12 mouse cellular contexts compared by ENCODE assay signal in genomic region chr13:112417163-112417523, GRCm38 (mm10). TPM values are rescaled to one million over a fixed set of nuclear protein-coding genes. Genes with fewer than 3 reads are reported as not detected.
DNase-seq lines count a peak whose midpoint lies in the region; ATAC-seq and TF ChIP-seq lines count a peak whose summit lies in the region.
"Had no signal": no experiment of that assay in that cellular context is flagged by ENCODE, and none has a peak within 500 bp of the region (broad histone marks: within the 10 kb centered on the region; RNA-seq: fewer than 3 reads in every experiment).

No protein-coding gene starts in this region.

- H3K36me3 ChIP-seq in forebrain, embryonic 10.5 days (replicated peaks): no peaks in the 10 kb centered on the region
- H3K36me3 ChIP-seq in forebrain, postnatal 0 days (ENCODE audit: insufficient read depth): no peaks in the 10 kb centered on the region
- no peaks in the 10 kb centered on the region for H3K36me3 ChIP-seq in lung, embryonic 14.5 days (ENCODE audit: insufficient read depth)
- no peaks in the 10 kb centered on the region for H3K36me3 ChIP-seq in embryonic facial prominence, embryonic 14.5 days (ENCODE audit: control insufficient read depth, insufficient read depth, low read length)
- H3K36me3 ChIP-seq in liver, embryonic 13.5 days: no peaks in the 10 kb centered on the region
- H3K36me3 ChIP-seq: hindbrain, embryonic 13.5 days had no signal

- peak overlapping the region; percentile 76; the same call in 1 of the 2 replicates for H3K27ac ChIP-seq in forebrain, embryonic 10.5 days
- no peak overlapping the region for H3K27ac ChIP-seq in forebrain, postnatal 0 days (ENCODE audit: low read depth, low read length)
- peak overlapping the region; percentile 63 for H3K27ac ChIP-seq in lung, embryonic 14.5 days (ENCODE audit: low read depth)
- peak overlapping the region; percentile 86 for H3K27ac ChIP-seq in embryonic facial prominence, embryonic 14.5 days (replicated peaks; ENCODE audit: low read depth, low read length)
- peak overlapping the region; percentile 51 for H3K27ac ChIP-seq in liver, embryonic 13.5 days
- H3K27ac ChIP-seq: hindbrain, embryonic 13.5 days had no signal

- no peak overlapping the region for H3K4me2 ChIP-seq in forebrain, postnatal 0 days (ENCODE audit: low read depth)
- no peak overlapping the region; the same call in 1 of the 2 replicates for H3K4me2 ChIP-seq in lung, embryonic 14.5 days
- peak overlapping the region; percentile 28; the same call in 1 of the 2 replicates for H3K4me2 ChIP-seq in embryonic facial prominence, embryonic 14.5 days (ENCODE audit: low read depth, low read length)
- no peak overlapping the region for H3K4me2 ChIP-seq in liver, embryonic 13.5 days
- H3K4me2 ChIP-seq: hindbrain, embryonic 13.5 days had no signal

- no peak overlapping the region for H3K4me3 ChIP-seq in forebrain, embryonic 10.5 days
- no peak overlapping the region for H3K4me3 ChIP-seq in forebrain, postnatal 0 days (ENCODE audit: low read depth, low read length)
- H3K4me3 ChIP-seq in lung, embryonic 14.5 days (ENCODE audit: low read depth, low read length): no peak overlapping the region
- H3K4me3 ChIP-seq in embryonic facial prominence, embryonic 14.5 days (ENCODE audit: low read depth, low read length): no peak overlapping the region
- no peak overlapping the region for H3K4me3 ChIP-seq in liver, embryonic 13.5 days (replicated peaks)
- H3K4me3 ChIP-seq: hindbrain, embryonic 13.5 days had no signal

- H3K9me3 ChIP-seq in forebrain, embryonic 10.5 days: no peaks in the 10 kb centered on the region
- no peaks in the 10 kb centered on the region for H3K9me3 ChIP-seq in forebrain, postnatal 0 days (ENCODE audit: low read length)
- H3K9me3 ChIP-seq in lung, embryonic 14.5 days (ENCODE audit: low read depth, low read length): no peaks in the 10 kb centered on the region
- no peaks in the 10 kb centered on the region for H3K9me3 ChIP-seq in embryonic facial prominence, embryonic 14.5 days (ENCODE audit: control insufficient read depth, low read length)
- no peaks in the 10 kb centered on the region for H3K9me3 ChIP-seq in liver, embryonic 13.5 days (replicated peaks)
- H3K9me3 ChIP-seq: hindbrain, embryonic 13.5 days had no signal

- no peak for TF ChIP-seq CTCF in forebrain, postnatal 0 days (IDR thresholded peaks at IDR 0.05; ENCODE audit: low read depth)
- no peak for TF ChIP-seq CTCF in lung, embryonic 14.5 days (IDR thresholded peaks at IDR 0.05; ENCODE audit: low read depth)

- H3K27me3 ChIP-seq in forebrain, embryonic 10.5 days (ENCODE audit: poor library complexity, severe bottlenecking): no peaks in the 10 kb centered on the region
- H3K27me3 ChIP-seq in forebrain, postnatal 0 days (ENCODE audit: insufficient read depth, low read length): no peaks in the 10 kb centered on the region
- H3K27me3 ChIP-seq in lung, embryonic 14.5 days (ENCODE audit: insufficient read depth, low read length): no peaks in the 10 kb centered on the region
- no peaks in the 10 kb centered on the region for H3K27me3 ChIP-seq in embryonic facial prominence, embryonic 14.5 days (replicated peaks; ENCODE audit: control insufficient read depth, insufficient read depth, low read length)
- H3K27me3 ChIP-seq in liver, embryonic 13.5 days: no peaks in the 10 kb centered on the region
- H3K27me3 ChIP-seq: hindbrain, embryonic 13.5 days had no signal

- DNase-seq in forebrain, embryonic 10.5 days (ENCODE audit: extremely low spot score, low spot score): peak; percentile 31
- no peak for DNase-seq in forebrain, postnatal 0 days
- peak; percentile 47 for DNase-seq in lung, embryonic 14.5 days
- DNase-seq in lung, postnatal 36 days: no peak
- DNase-seq in embryonic facial prominence, embryonic 14.5 days (ENCODE audit: low spot score): peak; percentile 38
- DNase-seq in liver, embryonic 13.5 days: no peak
- DNase-seq in left cerebral cortex, adult 8-10 months (ENCODE audit: low spot score in 2 of 2): no peak
- DNase-seq: adrenal gland, postnatal 36 days; cerebellum, postnatal 36 days; lung, postnatal 10 days had no signal

- no peak for ATAC-seq in forebrain, postnatal 0 days
- peak; percentile 47; the same call in 1 of the 2 replicates for ATAC-seq in lung, embryonic 14.5 days (ENCODE audit: insufficient read depth)
- peak; percentile 55; the same call in 1 of the 2 replicates for ATAC-seq in embryonic facial prominence, embryonic 14.5 days (ENCODE audit: low read depth)
- no peak for ATAC-seq in liver, embryonic 13.5 days (ENCODE audit: low read depth)
- ATAC-seq in inflammation-experienced regulatory T-cells, adult 6 months: no peak

- 36% methylated on average over 4 of the region's 4 CpGs for WGBS in forebrain, embryonic 10.5 days
- WGBS in forebrain, postnatal 0 days: 54% methylated on average over 4 of the region's 4 CpGs
- WGBS in lung, embryonic 14.5 days: 15% methylated on average over 4 of the region's 4 CpGs
- 27% methylated on average over 4 of the region's 4 CpGs for WGBS in embryonic facial prominence, embryonic 14.5 days
- WGBS in liver, embryonic 13.5 days (ENCODE audit: insufficient replicate concordance): 49% methylated on average over 4 of the region's 4 CpGs

- H3K9ac ChIP-seq in forebrain, postnatal 0 days: no peak overlapping the region
- no peak overlapping the region for H3K9ac ChIP-seq in lung, embryonic 14.5 days
- H3K9ac ChIP-seq in embryonic facial prominence, embryonic 14.5 days (ENCODE audit: low read depth, low read length): no peak overlapping the region
- H3K9ac ChIP-seq in liver, embryonic 13.5 days: no peak overlapping the region
- H3K9ac ChIP-seq: hindbrain, embryonic 13.5 days had no signal

- peaks cover 19% of the 10 kb centered on the region for H3K4me1 ChIP-seq in forebrain, embryonic 10.5 days
- no peaks in the 10 kb centered on the region for H3K4me1 ChIP-seq in forebrain, postnatal 0 days (ENCODE audit: insufficient read depth)
- peaks cover 11% of the 10 kb centered on the region; the same call in 1 of the 2 replicates for H3K4me1 ChIP-seq in lung, embryonic 14.5 days (ENCODE audit: insufficient read depth)
- H3K4me1 ChIP-seq in embryonic facial prominence, embryonic 14.5 days (ENCODE audit: control insufficient read depth, insufficient read depth, low read length): peaks cover 12% of the 10 kb centered on the region
- peaks cover 34% of the 10 kb centered on the region for H3K4me1 ChIP-seq in liver, embryonic 13.5 days (replicated peaks)
- H3K4me1 ChIP-seq: hindbrain, embryonic 13.5 days had no signal

RNA-seq across cellular contexts. Expression of gene Il6st, which starts 46.7 kb away (rescaled TPM):
- polyA plus RNA-seq in forebrain, embryonic 10.5 days (2016; fragmentation: Nextera tagmentation; extraction: Ambion mirVana): 20.1 and 20.4 TPM in 2 replicates
- 23.0 and 32.1 TPM in 2 replicates for total RNA-seq in forebrain, postnatal 0 days (2014; rRNA removed)
- 8.8 and 14.9 TPM in 2 replicates for polyA plus RNA-seq in forebrain, postnatal 0 days (2015; fragmentation: Nextera tagmentation; extraction: Ambion mirVana)
- 41.0 and 41.3 TPM in 2 replicates for polyA plus RNA-seq in lung, embryonic 14.5 days (2014; fragmentation: Nextera tagmentation; extraction: Ambion mirVana)
- polyA plus RNA-seq in embryonic facial prominence, embryonic 14.5 days (2014; fragmentation: Nextera tagmentation; extraction: Ambion mirVana): 43.2 and 47.4 TPM in 2 replicates
- polyA plus RNA-seq in liver, embryonic 13.5 days (2015; fragmentation: Nextera tagmentation; extraction: Ambion mirVana): 4.3 and 7.0 TPM in 2 replicates
- 10 to 100 TPM; 86.9 to 95.9 (median 91.0) TPM for total RNA-seq in left cerebral cortex, adult 8-10 months (2022)
- 10 to 100 TPM; 14.1 to 58.2 (median 51.0) TPM for polyA plus RNA-seq in inflammation-experienced regulatory T-cells, adult 6 months (2017; shearing (Covaris generic))

Comparison
In these comparisons a context has a peak if more than half of its experiments do, and no peak if none do; other contexts are left out.
1. DNase-seq: peak in forebrain, embryonic 10.5 days (single experiment), lung, embryonic 14.5 days (single experiment) and embryonic facial prominence, embryonic 14.5 days (single experiment); none in forebrain, postnatal 0 days (single experiment), lung, postnatal 36 days (single experiment), liver, embryonic 13.5 days (single experiment) and left cerebral cortex, adult 8-10 months (0 of 2).
2. ATAC-seq: peak in lung, embryonic 14.5 days (single experiment) and embryonic facial prominence, embryonic 14.5 days (single experiment); none in forebrain, postnatal 0 days (single experiment), liver, embryonic 13.5 days (single experiment) and inflammation-experienced regulatory T-cells, adult 6 months (single experiment).